Comparison of ENCODE assay signal across 17 mouse cellular contexts in the genomic region with DNA sequence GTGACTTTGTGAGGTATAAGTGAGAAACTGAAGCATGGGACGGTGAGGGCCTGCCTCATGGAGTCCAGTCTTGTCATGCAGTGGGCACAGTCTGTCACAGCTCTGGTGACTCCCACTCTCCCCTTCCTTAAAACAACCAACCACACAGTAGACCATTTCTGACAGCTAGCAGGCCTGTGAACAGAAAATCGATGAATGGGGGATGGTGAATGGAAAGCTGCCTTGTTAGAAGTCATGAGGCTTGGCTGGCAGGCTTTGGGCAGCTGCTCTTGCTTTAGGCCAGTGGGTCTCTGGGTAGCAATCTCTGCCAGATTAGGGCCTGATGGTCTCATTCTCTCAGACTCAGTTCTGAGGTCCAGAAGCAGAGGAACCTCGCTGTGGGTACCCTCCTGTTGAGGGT. TPM values are rescaled to one million over a fixed set of nuclear protein-coding genes. Genes with fewer than 3 reads are reported as not detected.
DNase-seq lines count a peak whose midpoint lies in the region; ATAC-seq and TF ChIP-seq lines count a peak whose summit lies in the region.
"Had no signal": no experiment of that assay in that cellular context is flagged by ENCODE, and none has a peak within 500 bp of the region (broad histone marks: within the 10 kb centered on the region; RNA-seq: fewer than 3 reads in every experiment).

No protein-coding gene starts in this region.

- H3K9me3 ChIP-seq in forebrain, postnatal 0 days (ENCODE audit: low read length), result no peaks in the 10 kb centered on the region
- H3K9me3 ChIP-seq in forebrain, embryonic 15.5 days, result no peaks in the 10 kb centered on the region
- H3K9me3 ChIP-seq in hindbrain, postnatal 0 days (ENCODE audit: low read length), result no peaks in the 10 kb centered on the region
- H3K9me3 ChIP-seq in hindbrain, embryonic 11.5 days (ENCODE audit: control insufficient read depth, low read length), result no peaks in the 10 kb centered on the region
- H3K9me3 ChIP-seq in midbrain, postnatal 0 days (ENCODE audit: low read length), result no peaks in the 10 kb centered on the region
- H3K9me3 ChIP-seq in midbrain, embryonic 11.5 days (ENCODE audit: control insufficient read depth, low read length), result no peaks in the 10 kb centered on the region
- H3K9me3 ChIP-seq in intestine, embryonic 16.5 days (ENCODE audit: control insufficient read depth, low read length), result no peaks in the 10 kb centered on the region
- H3K9me3 ChIP-seq: liver, embryonic 13.5 days had no signal

- H3K4me3 ChIP-seq in forebrain, postnatal 0 days (ENCODE audit: low read depth, low read length), result no peak overlapping the region
- no peak overlapping the region for H3K4me3 ChIP-seq in forebrain, embryonic 15.5 days
- H3K4me3 ChIP-seq in hindbrain, postnatal 0 days (ENCODE audit: low read length), result no peak overlapping the region
- H3K4me3 ChIP-seq in hindbrain, embryonic 11.5 days (ENCODE audit: low read depth, low read length), result no peak overlapping the region
- H3K4me3 ChIP-seq in midbrain, postnatal 0 days (ENCODE audit: low read depth, low read length), result no peak overlapping the region
- no peak overlapping the region for H3K4me3 ChIP-seq in midbrain, embryonic 11.5 days (ENCODE audit: low read depth, low read length)
- no peak overlapping the region for H3K4me3 ChIP-seq in intestine, embryonic 16.5 days (ENCODE audit: low read length)
- H3K4me3 ChIP-seq: liver, embryonic 13.5 days had no signal

- H3K9ac ChIP-seq in forebrain, postnatal 0 days, result no peak overlapping the region
- no peak overlapping the region for H3K9ac ChIP-seq in forebrain, embryonic 15.5 days (replicated peaks)
- 0 out of 2 replicates have a peak overlapping the region, but pooled peaks have one; percentile 13 for H3K9ac ChIP-seq in hindbrain, postnatal 0 days (replicated peaks; ENCODE audit: low read length)
- no peak overlapping the region for H3K9ac ChIP-seq in hindbrain, embryonic 11.5 days (ENCODE audit: low read depth, low read length)
- no peak overlapping the region for H3K9ac ChIP-seq in midbrain, postnatal 0 days (replicated peaks; ENCODE audit: low read length, poor library complexity, severe bottlenecking)
- no peak overlapping the region for H3K9ac ChIP-seq in midbrain, embryonic 11.5 days (ENCODE audit: low read length)
- H3K9ac ChIP-seq in intestine, embryonic 16.5 days (ENCODE audit: low read depth, low read length), result no peak overlapping the region
- H3K9ac ChIP-seq: liver, embryonic 13.5 days had no signal

- WGBS in forebrain, postnatal 0 days, result 74% methylated on average over 3 of the region's 3 CpGs
- WGBS in forebrain, embryonic 15.5 days, result 83% methylated on average over 3 of the region's 3 CpGs
- 60% methylated on average over 3 of the region's 3 CpGs for WGBS in hindbrain, postnatal 0 days
- WGBS in hindbrain, embryonic 11.5 days, result 72% methylated on average over 3 of the region's 3 CpGs
- 57% methylated on average over 3 of the region's 3 CpGs for WGBS in midbrain, postnatal 0 days
- 83% methylated on average over 3 of the region's 3 CpGs for WGBS in midbrain, embryonic 11.5 days
- 82% methylated on average over 3 of the region's 3 CpGs for WGBS in intestine, embryonic 16.5 days

- no peak for TF ChIP-seq CTCF in forebrain, postnatal 0 days (IDR thresholded peaks at IDR 0.05; ENCODE audit: low read depth)
- TF ChIP-seq CTCF in hindbrain, postnatal 0 days (IDR thresholded peaks at IDR 0.05; ENCODE audit: low read depth), result no peak
- TF ChIP-seq CTCF in midbrain, postnatal 0 days (IDR thresholded peaks at IDR 0.05), result no peak

- peaks cover 26% of the 10 kb centered on the region for H3K36me3 ChIP-seq in forebrain, postnatal 0 days (ENCODE audit: insufficient read depth)
- peaks cover 15% of the 10 kb centered on the region; the same call in 1 of the 2 replicates for H3K36me3 ChIP-seq in forebrain, embryonic 15.5 days
- H3K36me3 ChIP-seq in hindbrain, postnatal 0 days (ENCODE audit: insufficient read depth, low read length), result peaks cover 11% of the 10 kb centered on the region; the same call in 1 of the 2 replicates
- H3K36me3 ChIP-seq in hindbrain, embryonic 11.5 days (ENCODE audit: control insufficient read depth, insufficient read depth, low read length), result 0 out of 2 replicates have a peak, but pooled peaks cover 2% of the 10 kb centered on the region
- H3K36me3 ChIP-seq in midbrain, postnatal 0 days (ENCODE audit: insufficient read depth, low read length), result peaks cover 25% of the 10 kb centered on the region; the same call in 1 of the 2 replicates
- peaks cover 8% of the 10 kb centered on the region; the same call in 1 of the 2 replicates for H3K36me3 ChIP-seq in midbrain, embryonic 11.5 days (ENCODE audit: control insufficient read depth, insufficient read depth, low read length)
- peaks cover 8% of the 10 kb centered on the region for H3K36me3 ChIP-seq in intestine, embryonic 16.5 days (ENCODE audit: control insufficient read depth, insufficient read depth, low read length)

- no peaks in the 10 kb centered on the region for H3K27me3 ChIP-seq in forebrain, postnatal 0 days (ENCODE audit: insufficient read depth, low read length)
- H3K27me3 ChIP-seq in forebrain, embryonic 15.5 days, result no peaks in the 10 kb centered on the region
- H3K27me3 ChIP-seq in hindbrain, postnatal 0 days (ENCODE audit: insufficient read depth, low read length), result no peaks in the 10 kb centered on the region
- H3K27me3 ChIP-seq in hindbrain, embryonic 11.5 days (ENCODE audit: control insufficient read depth, insufficient read depth, low read length), result no peaks in the 10 kb centered on the region
- H3K27me3 ChIP-seq in midbrain, postnatal 0 days (ENCODE audit: insufficient read depth, low read length), result no peaks in the 10 kb centered on the region
- no peaks in the 10 kb centered on the region for H3K27me3 ChIP-seq in midbrain, embryonic 11.5 days (ENCODE audit: control insufficient read depth, insufficient read depth, low read length)
- H3K27me3 ChIP-seq in intestine, embryonic 16.5 days (replicated peaks; ENCODE audit: control insufficient read depth, insufficient read depth, low read length), result no peaks in the 10 kb centered on the region
- H3K27me3 ChIP-seq: liver, embryonic 13.5 days had no signal

- no peak for DNase-seq in forebrain, postnatal 0 days
- no peak for DNase-seq in hindbrain, postnatal 0 days (ENCODE audit: low spot score)
- no peak for DNase-seq in hindbrain, embryonic 11.5 days (ENCODE audit: low spot score)
- DNase-seq in midbrain, postnatal 0 days (ENCODE audit: low spot score), result peak; percentile 32
- no peak for DNase-seq in midbrain, embryonic 11.5 days (ENCODE audit: low spot score, missing footprints)
- DNase-seq in thymus, adult 18-20 months, result no peak
- DNase-seq: adrenal gland, postnatal 25 days; cerebellum, postnatal 36 days; kidney, adult 8-10 months; liver, embryonic 13.5 days; right cerebral cortex, postnatal 14 days; thymus, postnatal 4 days had no signal

- H3K4me2 ChIP-seq in forebrain, postnatal 0 days (ENCODE audit: low read depth), result no peak overlapping the region
- H3K4me2 ChIP-seq in forebrain, embryonic 15.5 days (replicated peaks), result no peak overlapping the region
- no peak overlapping the region for H3K4me2 ChIP-seq in hindbrain, postnatal 0 days (ENCODE audit: low read depth, low read length)
- H3K4me2 ChIP-seq in hindbrain, embryonic 11.5 days (replicated peaks; ENCODE audit: low read depth, low read length), result no peak overlapping the region
- H3K4me2 ChIP-seq in midbrain, postnatal 0 days (ENCODE audit: low read depth, low read length, poor library complexity, severe bottlenecking), result no peak overlapping the region
- H3K4me2 ChIP-seq in midbrain, embryonic 11.5 days, result no peak overlapping the region
- H3K4me2 ChIP-seq in intestine, embryonic 16.5 days (ENCODE audit: low read depth, low read length), result no peak overlapping the region
- H3K4me2 ChIP-seq: liver, embryonic 13.5 days had no signal

- peak; percentile 8; the same call in 1 of the 2 replicates for ATAC-seq in forebrain, postnatal 0 days
- no peak for ATAC-seq in forebrain, embryonic 15.5 days (replicated peaks)
- no peak for ATAC-seq in hindbrain, postnatal 0 days
- ATAC-seq in hindbrain, embryonic 11.5 days (ENCODE audit: low FRiP score), result no peak
- no peak for ATAC-seq in midbrain, postnatal 0 days (ENCODE audit: low FRiP score)
- no peak for ATAC-seq in midbrain, embryonic 11.5 days (ENCODE audit: low FRiP score)
- no peak for ATAC-seq in intestine, embryonic 16.5 days
- ATAC-seq: activated CD4-positive, CD25-positive, alpha-beta regulatory T cell, adult 4 months; forebrain, embryonic 16.5 days; lung, postnatal 0 days had no signal

- peaks cover 9% of the 10 kb centered on the region; the same call in 1 of the 2 replicates for H3K4me1 ChIP-seq in forebrain, postnatal 0 days (ENCODE audit: insufficient read depth)
- peaks cover 29% of the 10 kb centered on the region for H3K4me1 ChIP-seq in forebrain, embryonic 15.5 days
- peaks cover 28% of the 10 kb centered on the region for H3K4me1 ChIP-seq in hindbrain, postnatal 0 days (ENCODE audit: insufficient read depth, low read length)
- H3K4me1 ChIP-seq in hindbrain, embryonic 11.5 days (replicated peaks; ENCODE audit: control insufficient read depth, insufficient read depth, low read length), result peaks cover 14% of the 10 kb centered on the region
- H3K4me1 ChIP-seq in midbrain, postnatal 0 days (ENCODE audit: insufficient read depth, low read length), result no peaks in the 10 kb centered on the region
- H3K4me1 ChIP-seq in midbrain, embryonic 11.5 days (ENCODE audit: control insufficient read depth, insufficient read depth, low read length), result peaks cover 6% of the 10 kb centered on the region
- peaks cover 59% of the 10 kb centered on the region for H3K4me1 ChIP-seq in intestine, embryonic 16.5 days (ENCODE audit: control insufficient read depth, insufficient read depth, low read length)

- no peak overlapping the region for H3K27ac ChIP-seq in forebrain, postnatal 0 days (ENCODE audit: low read depth, low read length)
- no peak overlapping the region for H3K27ac ChIP-seq in forebrain, embryonic 15.5 days (replicated peaks)
- peak overlapping the region; percentile 32; the same call in 1 of the 2 replicates for H3K27ac ChIP-seq in hindbrain, postnatal 0 days
- no peak overlapping the region for H3K27ac ChIP-seq in hindbrain, embryonic 11.5 days (ENCODE audit: low read depth, low read length)
- no peak overlapping the region; the same call in 1 of the 2 replicates for H3K27ac ChIP-seq in midbrain, postnatal 0 days (ENCODE audit: low read depth, low read length)
- no peak overlapping the region for H3K27ac ChIP-seq in midbrain, embryonic 11.5 days (ENCODE audit: low read depth, low read length)
- no peak overlapping the region for H3K27ac ChIP-seq in intestine, embryonic 16.5 days (ENCODE audit: low read length)
- H3K27ac ChIP-seq: liver, embryonic 13.5 days had no signal

RNA-seq across cellular contexts. Expression of a gene that starts 51.5 kb away (rescaled TPM):
- total RNA-seq in forebrain, postnatal 0 days (2014; rRNA removed), result 98.3 and 113 TPM in 2 replicates
- polyA plus RNA-seq in forebrain, postnatal 0 days (2015; fragmentation: Nextera tagmentation; extraction: Ambion mirVana), result 315 and 325 TPM in 2 replicates
- 312 and 323 TPM in 2 replicates for polyA plus RNA-seq in forebrain, embryonic 15.5 days (2015; fragmentation: Nextera tagmentation; extraction: Ambion mirVana)
- 86.6 and 88.5 TPM in 2 replicates for total RNA-seq in hindbrain, postnatal 0 days (2014; rRNA removed)
- 310 and 315 TPM in 2 replicates for polyA plus RNA-seq in hindbrain, postnatal 0 days (2015; fragmentation: Nextera tagmentation; extraction: Ambion mirVana)
- 239 and 255 TPM in 2 replicates for polyA plus RNA-seq in hindbrain, embryonic 11.5 days (2014; fragmentation: Nextera tagmentation; extraction: Ambion mirVana)
- total RNA-seq in midbrain, postnatal 0 days (2014; rRNA removed), result 84.0 and 108 TPM in 2 replicates
- 308 and 309 TPM in 2 replicates for polyA plus RNA-seq in midbrain, postnatal 0 days (2015; fragmentation: Nextera tagmentation; extraction: Ambion mirVana)
- 244 and 249 TPM in 2 replicates for polyA plus RNA-seq in midbrain, embryonic 11.5 days (2014; fragmentation: Nextera tagmentation; extraction: Ambion mirVana)
- polyA plus RNA-seq in intestine, embryonic 16.5 days (2015; fragmentation: Nextera tagmentation; extraction: Ambion mirVana), result 440 and 454 TPM in 2 replicates
